ENCODE assay signal across 7 mouse cellular contexts in genomic region chr3:126998008-126998741, GRCm38 (mm10).
DNase-seq lines count a peak whose midpoint lies in the region.

No protein-coding gene starts in this region.

- no peaks in the 10 kb centered on the region for H3K9me3 ChIP-seq in hindbrain, embryonic 10.5 days
- no peaks in the 10 kb centered on the region for H3K9me3 ChIP-seq in limb, embryonic 10.5 days (replicated peaks)

- H3K27me3 ChIP-seq in hindbrain, embryonic 10.5 days (ENCODE audit: insufficient read depth, poor library complexity, severe bottlenecking), result no peaks in the 10 kb centered on the region
- H3K27me3 ChIP-seq in limb, embryonic 10.5 days (ENCODE audit: low read depth, poor library complexity, severe bottlenecking), result no peaks in the 10 kb centered on the region

- H3K27ac ChIP-seq in hindbrain, embryonic 10.5 days, result peak overlapping the region; percentile 90
- peak overlapping the region; percentile 75 for H3K27ac ChIP-seq in limb, embryonic 10.5 days

- peak overlapping the region; percentile 44 for H3K4me3 ChIP-seq in hindbrain, embryonic 10.5 days
- H3K4me3 ChIP-seq in limb, embryonic 10.5 days, result peak overlapping the region; percentile 48

- H3K36me3 ChIP-seq in hindbrain, embryonic 10.5 days, result no peaks in the 10 kb centered on the region
- no peaks in the 10 kb centered on the region for H3K36me3 ChIP-seq in limb, embryonic 10.5 days

- peak; percentile 91 for DNase-seq in R1 (ENCODE audit: low read depth, low spot score)
- DNase-seq in cerebellum, adult 9-10 months, result peak; percentile 90
- DNase-seq in frontal cortex, adult 2 months (ENCODE audit: extremely low spot score in 1 of 2, low spot score in 1 of 2), result peak; percentile 65 to 66
- peak; percentile 64 for DNase-seq in hindbrain, embryonic 10.5 days (ENCODE audit: low spot score)
- peak; percentile 50 for DNase-seq in limb, embryonic 10.5 days (ENCODE audit: low spot score)
- peak; percentile 57 for DNase-seq in neural tube, embryonic 10.5 days (ENCODE audit: extremely low spot score, low spot score)
- DNase-seq in adrenal gland, adult 18-20 months (ENCODE audit: low spot score in 2 of 2), result no peak

- 4% methylated on average over 12 of the region's 12 CpGs for WGBS in hindbrain, embryonic 10.5 days
- 5% methylated on average over 12 of the region's 12 CpGs for WGBS in limb, embryonic 10.5 days

- peaks cover 59% of the 10 kb centered on the region for H3K4me1 ChIP-seq in hindbrain, embryonic 10.5 days (replicated peaks)
- peaks cover 20% of the 10 kb centered on the region for H3K4me1 ChIP-seq in limb, embryonic 10.5 days

Comparison
In these comparisons a context has a peak if more than half of its experiments do, and no peak if none do; other contexts are left out.
1. DNase-seq: peak in R1 (single experiment), cerebellum, adult 9-10 months (single experiment), frontal cortex, adult 2 months (2 of 2), hindbrain, embryonic 10.5 days (single experiment), limb, embryonic 10.5 days (single experiment) and neural tube, embryonic 10.5 days (single experiment); none in adrenal gland, adult 18-20 months (0 of 2).